Mouse (Mus musculus) heart, adult 2 months (tissue): ENCODE measurements around the gene Pgap3.

ENCODE experiments used
- CTCF ChIP-seq: fragments of 200-600 bp; IDR thresholded peaks from 2 replicates; pipeline ENCODE4 v1.8.1; 2022; ENCODE audit warnings: antibody characterized with exemption, mild to moderate bottlenecking, moderate library complexity
- EP300 ChIP-seq: fragments of 200-500 bp; IDR thresholded peaks from 2 replicates; pipeline ENCODE4 v1.6.1; 2011; ENCODE audit warnings: low read depth, low read length, control low read depth; ENCODE audit not compliant: insufficient read depth
- POLR2A ChIP-seq: fragments of 200-500 bp; IDR thresholded peaks from 2 replicates; pipeline ENCODE4 v1.6.1; 2011; ENCODE audit warnings: mild to moderate bottlenecking, low read depth, low read length, control low read depth; ENCODE audit not compliant: insufficient read depth

- no peak for TF ChIP-seq CTCF
- no peak for TF ChIP-seq EP300
- no peak for TF ChIP-seq POLR2A
Measured at GRCm38 (mm10) chr11:98445679-98446078, 45.4 kb upstream of the Pgap3 start.
